Mouse (Mus musculus) limb, embryonic 15.5 days (tissue): ENCODE measurements around the gene Gm28374. TPM values are rescaled to one million over a fixed set of nuclear protein-coding genes. Genes with fewer than 3 reads are reported as not detected.

Experiments
- ATAC-seq: fragments of 200-750 bp; cut with Nextera tagmentation; 2 replicates; pipeline ENCODE4 v1.8.0; 2017; ENCODE audit warnings: low read depth, moderate TSS enrichment; ENCODE audit not compliant: insufficient number of reproducible peaks, low FRiP score, low TSS enrichment
- H3K27ac ChIP-seq: fragments of 300-500 bp; sonication (generic); 2 replicates; pipeline ENCODE4 v1.5.1; 2015; ENCODE audit warnings: moderate library complexity, mild to moderate bottlenecking, inconsistent platforms
- H3K27me3 ChIP-seq: fragments of 300-500 bp; sonication (generic); 2 replicates; pipeline ENCODE4 v1.6.1; 2015; ENCODE audit warnings: inconsistent platforms
- H3K36me3 ChIP-seq: fragments of 300-500 bp; sonication (generic); 2 replicates; pipeline ENCODE4 v1.6.1; 2015; ENCODE audit warnings: inconsistent platforms
- H3K4me1 ChIP-seq: fragments of 300-500 bp; sonication (generic); 2 replicates; pipeline ENCODE4 v1.6.1; 2015; ENCODE audit warnings: inconsistent platforms
- H3K4me2 ChIP-seq: fragments of 300-500 bp; sonication (generic); 2 replicates; pipeline ENCODE4 v1.6.1; 2015; ENCODE audit warnings: mild to moderate bottlenecking, inconsistent platforms
- H3K4me3 ChIP-seq: fragments of 300-500 bp; sonication (generic); 2 replicates; pipeline ENCODE4 v1.5.1; 2015; ENCODE audit warnings: mild to moderate bottlenecking, inconsistent platforms
- H3K9ac ChIP-seq: fragments of 300-500 bp; sonication (generic); 2 replicates; pipeline ENCODE4 v1.6.1; 2015; ENCODE audit warnings: inconsistent platforms
- H3K9me3 ChIP-seq: fragments of 300-500 bp; sonication (generic); 2 replicates; pipeline ENCODE4 v1.6.1; 2016; ENCODE audit warnings: inconsistent platforms
- WGBS: fragments of 180-500 bp; shearing (Covaris S2); methylation state at CpG from one replicate; pipeline ENCODE4 v1.1.7; 2015; 5-methylcytosine and 5-hydroxymethylcytosine counted together
- microRNA-seq: library from miRNA; unstranded; fragments of <30 nt; microRNA quantifications from one replicate; pipeline ENCODE4, GENCODE M21; 2016
- polyA plus RNA-seq: library from polyadenylated mRNA; unstranded; fragments of >200 nt; fragmentation: Nextera tagmentation; extraction: Ambion mirVana; gene quantifications from 2 replicates; pipeline ENCODE4 v1.2.1, GENCODE M21; 2015

The Gm28374 gene
- polyA plus RNA-seq, 1 experiment from 2014 or later = 1.9 TPM

GRCm38 (mm10) chr19:6028991-6029390 is 53.1 kb downstream of the Gm28374 start:
- H3K36me3 ChIP-seq = no peaks in the 10 kb centered on the region
- no peak overlapping the region for H3K4me3 ChIP-seq
- H3K27ac ChIP-seq = no peak overlapping the region
- ATAC-seq = no peak
- no peak overlapping the region for H3K4me2 ChIP-seq
- no peaks in the 10 kb centered on the region for H3K4me1 ChIP-seq
- 74% methylated on average over 6 of the region's 6 CpGs for WGBS
- no peaks in the 10 kb centered on the region for H3K27me3 ChIP-seq
- H3K9me3 ChIP-seq = no peaks in the 10 kb centered on the region
- no peak overlapping the region for H3K9ac ChIP-seq

Small RNA genes lying within 50 kb of the gene (microRNA-seq; reads per million reads assigned to microRNA genes)
- 1.2 reads per million for gene Mir6988

Other genes starting within 250 kb of the Gm28374 start
- 28.4 and 31.3 TPM in 2 replicates for gene Frmd8, start 207.0 kb downstream of the Gm28374 start, polyA plus RNA-seq
- 3.4 and 5.2 TPM in 2 replicates for gene Slc25a45, start 204.4 kb downstream of the Gm28374 start, polyA plus RNA-seq
- gene Tigd3, start 188.1 kb downstream of the Gm28374 start, polyA plus RNA-seq = 3.1 TPM in 2 replicates
- gene Dpf2, start 169.2 kb downstream of the Gm28374 start, polyA plus RNA-seq = 117 and 125 TPM in 2 replicates
- 9.2 and 12.6 TPM in 2 replicates for gene Cdc42ep2, start 157.4 kb downstream of the Gm28374 start, polyA plus RNA-seq
- 56.9 and 61.0 TPM in 2 replicates for gene Pola2, start 118.1 kb downstream of the Gm28374 start, polyA plus RNA-seq
- not detected in 2 replicates for gene Slc22a20, start 96.1 kb downstream of the Gm28374 start, polyA plus RNA-seq
- 21.1 and 26.0 TPM in 2 replicates for gene Capn1, start 66.4 kb downstream of the Gm28374 start, polyA plus RNA-seq
- 34.1 and 34.5 TPM in 2 replicates for gene Syvn1, start 35.7 kb downstream of the Gm28374 start, polyA plus RNA-seq
- gene Mrpl49, start 24.5 kb downstream of the Gm28374 start, polyA plus RNA-seq = 66.8 and 67.5 TPM in 2 replicates
- gene Fau, start 24.4 kb downstream of the Gm28374 start, polyA plus RNA-seq = 723 and 835 TPM in 2 replicates
- 33.0 and 33.6 TPM in 2 replicates for gene Znhit2, start 21.1 kb downstream of the Gm28374 start, polyA plus RNA-seq
- gene Tm7sf2, start 13.9 kb downstream of the Gm28374 start, polyA plus RNA-seq = 19.0 and 28.8 TPM in 2 replicates
- 64.4 and 72.6 TPM in 2 replicates for gene Vps51, start 5.0 kb downstream of the Gm28374 start, polyA plus RNA-seq
- gene Tmem262, start 2.2 kb downstream of the Gm28374 start, polyA plus RNA-seq = not detected in 2 replicates
- 88.8 and 93.6 TPM in 2 replicates for gene Zfpl1, start 2.7 kb upstream of the Gm28374 start, polyA plus RNA-seq
- gene Cdca5, start 2.7 kb upstream of the Gm28374 start, polyA plus RNA-seq = 26.3 and 27.1 TPM in 2 replicates
- 0.47 TPM in 1 of 2 replicates, not detected in the other for gene AC131692.1, start 12.2 kb upstream of the Gm28374 start, polyA plus RNA-seq
- 0.22 and 0.28 TPM in 2 replicates for gene Naaladl1, start 23.5 kb upstream of the Gm28374 start, polyA plus RNA-seq
- 43.7 and 49.1 TPM in 2 replicates for gene Sac3d1, start 36.4 kb upstream of the Gm28374 start, polyA plus RNA-seq
- 32.3 and 34.7 TPM in 2 replicates for gene Snx15, start 46.0 kb upstream of the Gm28374 start, polyA plus RNA-seq
- gene Batf2, start 58.7 kb upstream of the Gm28374 start, polyA plus RNA-seq = 0.13 and 0.24 TPM in 2 replicates
- gene Arl2, start 59.3 kb upstream of the Gm28374 start, polyA plus RNA-seq = 89.2 and 89.9 TPM in 2 replicates
- 0.19 TPM in 1 of 2 replicates, not detected in the other for gene Majin, start 102.1 kb upstream of the Gm28374 start, polyA plus RNA-seq
- gene Gpha2, start 144.1 kb upstream of the Gm28374 start, polyA plus RNA-seq = 1.8 and 2.1 TPM in 2 replicates
- 26.1 and 30.0 TPM in 2 replicates for gene Ppp2r5b, start 153.6 kb upstream of the Gm28374 start, polyA plus RNA-seq
- 8.6 and 9.0 TPM in 2 replicates for gene Atg2a, start 159.4 kb upstream of the Gm28374 start, polyA plus RNA-seq
- gene Ehd1, start 194.5 kb upstream of the Gm28374 start, polyA plus RNA-seq = 93.6 and 103 TPM in 2 replicates
- 1.4 and 2.0 TPM in 2 replicates for gene Cdc42bpg, start 224.2 kb upstream of the Gm28374 start, polyA plus RNA-seq